Mouse (Mus musculus) neural tube, embryonic 11.5 days (tissue): Measurements from ENCODE around the gene Onecut3. TPM values are rescaled to one million over a fixed set of nuclear protein-coding genes. Genes with fewer than 3 reads are reported as not detected.
A peak's percentile ranks its signal among the peaks of the same experiment; 100 is the strongest.

ENCODE experiments used
- ATAC-seq: fragments of 200-750 bp; cut with Nextera tagmentation; 2 replicates; pipeline ENCODE4 v1.8.0; 2017; ENCODE audit warnings: moderate number of reproducible peaks, mild to moderate bottlenecking, moderate TSS enrichment, moderate library complexity; ENCODE audit not compliant: insufficient read depth, low FRiP score, low TSS enrichment
- DNase-seq: peaks from one replicate; pipeline ENCODE4 v3.0.0-alpha.2; 2015; ENCODE audit warnings: low spot score
- H3K27ac ChIP-seq: fragments of 300-500 bp; sonication (generic); 2 replicates; pipeline ENCODE4 v1.5.1; 2014; ENCODE audit warnings: low read depth, mild to moderate bottlenecking, low read length
- H3K27me3 ChIP-seq: fragments of 300-500 bp; sonication (generic); 2 replicates; pipeline ENCODE4 v1.6.1; 2014; ENCODE audit warnings: mild to moderate bottlenecking, low read length, mixed read lengths; ENCODE audit not compliant: control insufficient read depth, insufficient read depth
- H3K36me3 ChIP-seq: fragments of 300-500 bp; sonication (generic); 2 replicates; pipeline ENCODE4 v1.6.1; 2014; ENCODE audit warnings: mild to moderate bottlenecking, low read length, moderate library complexity, mixed read lengths; ENCODE audit not compliant: control insufficient read depth, insufficient read depth
- H3K4me1 ChIP-seq: fragments of 300-500 bp; sonication (generic); 2 replicates; pipeline ENCODE4 v1.6.1; 2014; ENCODE audit warnings: low read length, mixed read lengths; ENCODE audit not compliant: control insufficient read depth, insufficient read depth
- H3K4me2 ChIP-seq: fragments of 300-500 bp; sonication (generic); 2 replicates; pipeline ENCODE4 v1.6.1; 2014; ENCODE audit warnings: low read depth, mild to moderate bottlenecking, moderate library complexity
- H3K4me3 ChIP-seq: fragments of 300-500 bp; sonication (generic); 2 replicates; pipeline ENCODE4 v1.5.1; 2014; ENCODE audit warnings: low read depth, low read length
- H3K9ac ChIP-seq: fragments of 300-500 bp; sonication (generic); 2 replicates; pipeline ENCODE4 v1.6.1; 2014; ENCODE audit warnings: mild to moderate bottlenecking, low read length
- H3K9me3 ChIP-seq: fragments of 300-500 bp; sonication (generic); 2 replicates; pipeline ENCODE4 v1.6.1; 2016; ENCODE audit warnings: low read length; ENCODE audit not compliant: control insufficient read depth
- WGBS: fragments of 180-500 bp; shearing (Covaris S2); extraction: QIAGEN DNeasy Blood & Tissue Kit; methylation state at CpG from one replicate; pipeline ENCODE4 v1.1.7; 2014; 5-methylcytosine and 5-hydroxymethylcytosine counted together
- polyA plus RNA-seq: library from polyadenylated mRNA; unstranded; fragments of >200 nt; fragmentation: Nextera tagmentation; extraction: Ambion mirVana; gene quantifications from 2 replicates; pipeline ENCODE4 v1.2.1, GENCODE M21; 2014

Gene Onecut3
- polyA plus RNA-seq, 1 experiment from 2014 or later: 1.3 TPM

DNA sequence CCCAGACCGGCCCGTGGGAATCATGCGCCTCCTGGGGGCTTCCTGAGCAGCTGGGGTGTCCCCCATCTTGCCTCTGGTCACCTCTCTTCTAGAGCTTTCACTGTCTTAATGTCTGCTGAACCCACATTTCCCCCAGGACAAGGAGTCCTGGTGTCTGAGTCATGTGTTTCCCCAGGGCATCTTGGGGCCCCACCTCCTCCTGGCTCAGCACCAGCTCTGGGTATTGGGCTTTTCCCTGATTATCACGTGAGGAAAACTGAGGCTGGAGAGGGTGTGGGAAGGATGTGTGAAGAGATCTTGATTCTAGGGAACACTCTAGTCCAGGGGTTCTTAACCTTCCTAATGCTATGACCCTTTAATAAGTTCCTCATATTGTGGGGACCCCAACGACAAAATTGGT is 43.5 kb downstream of the Onecut3 start:
- no peak overlapping the region for H3K4me3 ChIP-seq
- DNase-seq: no peak
- ATAC-seq: no peak
- no peaks in the 10 kb centered on the region for H3K4me1 ChIP-seq
- H3K4me2 ChIP-seq: no peak overlapping the region
- H3K9me3 ChIP-seq: no peaks in the 10 kb centered on the region
- no peak overlapping the region for H3K9ac ChIP-seq
- WGBS: 56% methylated on average over 5 of the region's 5 CpGs
- H3K27ac ChIP-seq: no peak overlapping the region
- H3K27me3 ChIP-seq: peaks cover 21% of the 10 kb centered on the region
- peaks cover 6% of the 10 kb centered on the region for H3K36me3 ChIP-seq

DNA sequence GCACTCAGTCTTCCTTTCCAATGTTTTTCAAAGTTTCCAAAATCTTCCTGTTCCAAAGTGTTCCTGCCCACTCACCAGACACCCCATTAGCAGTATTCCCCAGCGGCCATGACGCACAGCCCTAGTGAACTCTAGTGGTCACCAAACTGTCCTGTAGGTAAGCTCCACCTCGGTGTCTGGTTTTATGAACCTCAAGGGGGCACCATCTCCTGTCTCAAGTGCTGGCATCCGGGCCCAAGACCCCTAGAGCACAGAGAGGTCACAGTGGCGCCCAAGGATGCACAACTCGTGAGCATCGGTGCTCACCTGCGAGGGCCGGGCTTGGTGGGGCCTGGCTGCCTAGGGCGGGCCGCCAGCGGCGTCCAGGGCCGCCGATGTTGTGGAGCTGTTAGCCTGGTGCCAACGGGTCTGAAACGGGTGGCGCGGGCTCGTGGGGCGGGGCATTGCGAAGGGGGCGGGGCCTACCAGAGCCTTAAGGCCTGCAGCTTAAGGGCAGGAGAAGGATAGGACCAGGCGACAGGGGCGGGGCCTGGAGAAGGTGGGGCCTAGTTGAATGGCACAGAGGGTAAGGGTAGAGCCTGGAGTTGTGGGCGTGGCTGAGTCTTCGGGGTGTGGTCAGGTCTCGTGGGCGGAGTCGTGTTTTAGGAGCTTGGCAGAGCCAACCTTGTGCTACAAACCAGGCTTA is 44.2 kb downstream of the Onecut3 start, which contains the start of gene Atp8b3:
Atp8b3 (minus strand) TSS at position 415 of the 685 bp plus-strand sequence.
- 1% methylated on average over 30 of the region's 30 CpGs for WGBS
- H3K4me3 ChIP-seq: no peak within 1 kb of the TSS
- no peaks in the 10 kb centered on the region for H3K4me1 ChIP-seq
- no peak within 1 kb of the TSS for H3K27ac ChIP-seq
- no peak within 1 kb of the TSS for H3K9ac ChIP-seq
- DNase-seq (peak; percentile 79), ATAC-seq (peak; percentile 78)
- H3K27me3 ChIP-seq: peaks cover 21% of the 10 kb centered on the region
- H3K9me3 ChIP-seq: no peaks in the 10 kb centered on the region
- 0 out of 2 replicates have a peak within 1 kb of the TSS, but pooled peaks have one; percentile 7 for H3K4me2 ChIP-seq
- H3K36me3 ChIP-seq: peaks cover 12% of the 10 kb centered on the region

DNA sequence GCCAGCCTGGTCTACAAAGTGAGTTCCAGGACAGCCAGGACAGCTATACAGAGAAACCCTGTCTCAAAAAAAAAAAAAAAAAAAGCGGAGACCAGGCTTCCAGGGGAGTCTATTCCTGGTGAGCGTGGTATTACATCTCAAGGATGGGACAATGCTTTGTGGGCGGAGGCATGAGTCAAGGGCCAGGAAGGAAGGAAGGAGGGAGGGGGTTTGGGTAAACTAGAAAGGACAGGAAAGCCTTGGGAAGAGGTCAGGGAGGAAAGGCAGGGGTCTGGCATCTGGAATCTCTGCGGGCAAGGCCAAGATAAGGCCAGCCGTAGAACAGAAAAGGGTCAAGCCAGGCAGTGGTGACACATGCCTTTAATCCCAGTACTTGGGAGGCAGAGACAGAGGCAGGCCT is 44.9 kb downstream of the Onecut3 start:
- DNase-seq: no peak
- whole genome bisulfite sequencing: 54% methylated on average over 5 of the region's 5 CpGs
- no peak for ATAC-seq
- no peak overlapping the region for H3K9ac ChIP-seq
- H3K4me3 ChIP-seq: no peak overlapping the region
- no peaks in the 10 kb centered on the region for H3K4me1 ChIP-seq
- no peak overlapping the region for H3K4me2 ChIP-seq
- H3K9me3 ChIP-seq: no peaks in the 10 kb centered on the region
- peaks cover 21% of the 10 kb centered on the region for H3K27me3 ChIP-seq
- no peak overlapping the region for H3K27ac ChIP-seq
- H3K36me3 ChIP-seq: peaks cover 15% of the 10 kb centered on the region

DNA sequence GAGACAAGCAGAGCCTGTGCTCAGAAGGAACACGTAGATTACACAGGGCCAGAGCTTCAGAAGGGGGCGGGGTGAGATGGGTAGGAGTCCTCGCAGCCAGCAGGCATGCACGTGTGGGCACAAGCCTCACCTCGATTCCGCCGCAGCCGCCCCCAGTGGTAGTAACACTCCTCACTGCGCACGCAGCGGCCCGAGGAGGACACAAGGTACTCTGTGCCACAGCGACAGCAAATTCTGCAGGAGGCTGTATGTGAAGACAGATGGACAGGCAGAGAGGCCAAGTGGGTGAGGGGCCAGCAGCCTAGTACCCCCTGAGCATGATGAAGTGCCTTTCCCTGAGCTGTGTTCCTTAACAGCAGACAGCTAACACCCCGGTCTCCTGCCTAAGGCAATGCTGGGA is 49.2 kb downstream of the Onecut3 start:
- no peak overlapping the region for H3K4me3 ChIP-seq
- H3K4me2 ChIP-seq: no peak overlapping the region
- H3K27ac ChIP-seq: no peak overlapping the region
- no peaks in the 10 kb centered on the region for H3K27me3 ChIP-seq
- no peak for DNase-seq
- H3K36me3 ChIP-seq: peaks cover 28% of the 10 kb centered on the region
- no peaks in the 10 kb centered on the region for H3K9me3 ChIP-seq
- 96% methylated on average over 14 of the region's 14 CpGs for WGBS
- H3K9ac ChIP-seq: no peak overlapping the region
- ATAC-seq: no peak
- H3K4me1 ChIP-seq: no peaks in the 10 kb centered on the region

DNA sequence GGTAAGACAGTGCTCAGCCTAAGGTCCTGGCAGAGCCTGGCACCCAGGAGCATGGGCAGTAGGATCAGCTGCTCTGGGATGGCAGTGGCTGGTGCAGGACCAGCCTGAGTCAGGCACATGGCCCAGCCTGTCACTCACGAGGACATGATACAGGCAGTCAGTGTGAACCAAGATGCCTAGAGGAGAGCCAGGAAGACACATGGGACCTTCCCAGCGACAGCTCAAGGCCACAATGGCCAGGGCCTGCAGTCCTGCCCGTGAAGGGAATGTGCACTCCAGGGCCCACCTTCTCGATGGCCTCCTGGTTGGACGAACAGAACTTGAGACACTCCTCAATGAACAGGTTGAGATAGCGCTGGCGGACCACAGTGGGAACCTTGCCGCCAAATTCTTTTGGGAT is 51.0 kb downstream of the Onecut3 start:
- Histone ChIP-seq H3K27me3 (no peaks in the 10 kb centered on the region), H3K4me3 (no peak overlapping the region), H3K9me3 (no peaks in the 10 kb centered on the region), H3K27ac (no peak overlapping the region), H3K36me3 (peaks cover 34% of the 10 kb centered on the region), H3K4me1 (no peaks in the 10 kb centered on the region), H3K9ac (no peak overlapping the region), H3K4me2 (no peak overlapping the region)
- DNase-seq (no peak), ATAC-seq (no peak)
- WGBS: 96% methylated on average over 8 of the region's 8 CpGs

DNA sequence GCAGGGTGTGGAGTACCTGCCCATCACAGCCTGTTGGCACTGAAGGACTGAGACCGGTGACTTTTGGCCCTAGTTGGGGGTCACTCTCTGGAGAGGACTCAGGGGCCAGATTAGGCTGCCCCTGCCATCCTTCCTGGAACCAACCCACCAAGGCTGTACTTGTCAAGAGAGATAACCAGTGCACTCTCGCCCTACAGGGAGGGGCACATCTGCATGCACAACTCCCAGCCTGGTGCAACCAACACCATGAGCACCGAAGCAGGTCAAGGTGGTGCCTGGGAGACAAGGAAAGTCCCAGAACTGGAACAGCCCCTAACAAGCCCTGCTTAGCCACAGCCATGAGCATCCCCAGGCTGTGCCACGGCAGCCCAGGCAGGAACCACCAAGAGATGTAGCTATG is 52.3 kb downstream of the Onecut3 start:
- H3K4me1 ChIP-seq: no peaks in the 10 kb centered on the region
- no peak overlapping the region for H3K4me2 ChIP-seq
- DNase-seq (no peak), ATAC-seq (no peak)
- H3K4me3 ChIP-seq: no peak overlapping the region
- no peak overlapping the region for H3K9ac ChIP-seq
- H3K27ac ChIP-seq: no peak overlapping the region
- 95% methylated on average over 4 of the region's 4 CpGs for WGBS
- peaks cover 34% of the 10 kb centered on the region for H3K36me3 ChIP-seq
- no peaks in the 10 kb centered on the region for H3K9me3 ChIP-seq
- no peaks in the 10 kb centered on the region for H3K27me3 ChIP-seq

DNA sequence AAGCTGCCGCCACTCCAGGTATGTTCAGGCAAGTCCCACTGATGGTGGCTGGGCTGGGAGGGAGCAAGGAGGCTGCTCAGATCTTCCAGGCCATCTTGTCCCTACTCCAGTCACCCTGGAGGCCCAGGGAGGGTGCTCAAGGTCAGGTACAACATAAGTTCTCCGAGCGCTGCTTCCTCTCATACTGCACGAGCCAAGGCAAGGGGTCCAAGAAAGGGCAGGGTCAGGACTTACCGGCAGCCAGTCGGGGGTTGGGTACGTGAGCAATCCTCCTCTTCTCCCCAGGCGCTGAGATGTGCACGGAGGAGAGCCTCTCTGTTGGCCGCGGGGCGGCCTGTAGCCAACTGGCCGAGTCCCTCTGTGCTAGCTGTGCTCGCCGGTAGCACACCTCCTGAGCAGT is 52.9 kb downstream of the Onecut3 start:
- no peak overlapping the region for H3K27ac ChIP-seq
- DNase-seq (no peak), ATAC-seq (no peak)
- H3K27me3 ChIP-seq: no peaks in the 10 kb centered on the region
- no peaks in the 10 kb centered on the region for H3K9me3 ChIP-seq
- no peak overlapping the region for H3K4me2 ChIP-seq
- H3K4me3 ChIP-seq: no peak overlapping the region
- H3K4me1 ChIP-seq: no peaks in the 10 kb centered on the region
- H3K9ac ChIP-seq: no peak overlapping the region
- 95% methylated on average over 15 of the region's 15 CpGs for WGBS
- peaks cover 30% of the 10 kb centered on the region for H3K36me3 ChIP-seq

DNA sequence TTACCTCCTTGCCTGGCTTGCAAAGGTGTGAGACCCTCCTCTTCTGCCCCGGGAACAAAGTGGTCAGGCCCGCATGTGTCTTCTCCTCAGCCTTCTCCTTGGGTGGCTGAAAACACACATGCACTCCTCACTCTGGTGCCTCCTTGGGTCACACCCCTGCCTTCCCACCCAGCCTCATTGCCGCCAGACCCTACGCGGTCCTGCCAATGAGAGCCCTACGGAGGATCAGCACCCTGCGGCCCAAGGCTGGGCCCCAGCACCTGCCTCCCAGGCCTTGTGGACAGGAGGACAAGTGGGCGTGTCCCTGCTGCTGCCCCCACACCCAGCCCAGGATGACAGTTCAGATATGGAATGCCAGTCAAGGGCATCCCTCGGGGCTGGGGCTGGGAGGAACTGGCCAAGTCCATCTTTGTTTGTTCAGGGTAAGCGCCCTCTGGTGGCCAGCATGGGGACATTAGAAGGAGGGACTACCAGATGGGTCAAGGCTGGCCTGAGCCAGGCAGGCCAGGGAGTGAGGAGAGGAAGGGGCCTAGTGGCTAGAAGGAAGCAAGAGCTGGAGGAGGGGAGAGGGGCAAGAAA is 53.9 kb downstream of the Onecut3 start:
- no peaks in the 10 kb centered on the region for H3K4me1 ChIP-seq
- no peak overlapping the region for H3K4me2 ChIP-seq
- 0 out of 2 replicates have a peak, but pooled peaks have one; percentile 52 for ATAC-seq
- WGBS: 78% methylated on average over 10 of the region's 10 CpGs
- H3K4me3 ChIP-seq: no peak overlapping the region
- H3K36me3 ChIP-seq: peaks cover 26% of the 10 kb centered on the region
- H3K27ac ChIP-seq: no peak overlapping the region
- H3K27me3 ChIP-seq: no peaks in the 10 kb centered on the region
- DNase-seq: peak; percentile 76
- no peaks in the 10 kb centered on the region for H3K9me3 ChIP-seq
- no peak overlapping the region for H3K9ac ChIP-seq

DNA sequence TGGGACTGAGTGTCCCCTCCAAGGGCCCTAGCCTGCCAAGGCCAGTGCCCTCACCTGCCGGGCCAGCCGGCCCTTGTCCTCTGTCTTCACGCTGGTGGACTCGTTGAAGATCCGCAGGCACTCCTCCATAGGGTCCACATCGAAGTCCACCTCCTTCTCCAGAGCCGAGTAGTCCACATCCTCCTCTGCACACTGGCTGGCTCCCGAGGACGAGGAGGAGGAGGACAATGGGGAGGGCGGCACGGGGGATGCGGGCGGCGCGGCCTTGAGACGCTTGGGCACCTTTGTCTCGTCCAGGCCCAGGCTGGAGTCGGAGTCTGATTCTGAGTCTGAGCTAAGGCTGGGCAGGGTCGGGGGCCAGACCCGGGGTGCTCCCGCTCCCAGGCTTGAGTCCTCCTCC is 54.6 kb downstream of the Onecut3 start:
- Histone ChIP-seq H3K4me1 (no peaks in the 10 kb centered on the region), H3K4me3 (no peak overlapping the region), H3K9ac (no peak overlapping the region; the same call in 1 of the 2 replicates), H3K27ac (no peak overlapping the region), H3K27me3 (no peaks in the 10 kb centered on the region), H3K9me3 (no peaks in the 10 kb centered on the region), H3K4me2 (no peak overlapping the region), H3K36me3 (peaks cover 21% of the 10 kb centered on the region)
- ATAC-seq (no peak), DNase-seq (no peak)
- 97% methylated on average over 19 of the region's 21 CpGs for WGBS
